Mouse (Mus musculus): ENCODE measurements at regions not wholly inside any gene's neighbourhood (a gene's known extent, or its start where the extent isn't known, plus 50 kb on each side); places are given as distances from the start of the nearest gene placed in this dataset.

GRCm38 (mm10) chr8:26795616-26796015, 181.5 kb upstream of the Zfp703 start:
- H3K4me2 ChIP-seq = no peak overlapping the region
- 80% methylated on average over 8 of the region's 8 CpGs for WGBS
- H3K4me3 ChIP-seq (replicated peaks) = no peak overlapping the region
- no peak overlapping the region for H3K27ac ChIP-seq
- no peaks in the 10 kb centered on the region for H3K36me3 ChIP-seq
- ATAC-seq (replicated peaks; ENCODE audit: low FRiP score) = no peak
- no peaks in the 10 kb centered on the region for H3K4me1 ChIP-seq
- no peaks in the 10 kb centered on the region for H3K9me3 ChIP-seq (replicated peaks)
- no peak overlapping the region for H3K9ac ChIP-seq
- H3K27me3 ChIP-seq = peaks cover 11% of the 10 kb centered on the region; the same call in 1 of the 2 replicates

DNA sequence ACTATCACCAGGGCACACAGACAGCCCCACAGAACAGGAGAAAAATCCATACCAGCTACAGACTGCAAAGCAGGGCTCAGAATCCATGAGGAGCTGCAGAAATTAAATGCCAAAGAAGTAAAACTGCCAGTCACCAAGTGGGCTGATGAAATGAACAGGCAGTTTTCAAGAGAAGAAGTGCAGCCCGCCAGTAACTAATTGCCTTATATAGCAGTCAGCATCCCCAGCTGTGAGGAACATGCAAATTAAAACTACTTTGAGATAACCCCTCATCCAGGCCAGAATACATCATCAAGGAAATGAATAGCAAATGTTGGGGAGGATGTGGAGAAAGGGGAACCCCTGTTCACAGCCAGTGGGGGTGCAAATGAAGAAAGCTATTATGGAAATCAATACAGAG, 177.3 kb upstream of the Zfp703 start:
- Histone ChIP-seq H3K4me3 (replicated peaks) (no peak overlapping the region), H3K9ac (no peak overlapping the region), H3K36me3 (no peaks in the 10 kb centered on the region), H3K4me1 (peaks cover 11% of the 10 kb centered on the region), H3K27ac (no peak overlapping the region), H3K9me3 (replicated peaks) (no peaks in the 10 kb centered on the region), H3K27me3 (peaks cover 33% of the 10 kb centered on the region), H3K4me2 (no peak overlapping the region)
- no peak for ATAC-seq (replicated peaks; ENCODE audit: low FRiP score)
- WGBS = 54% methylated on average over 1 of the region's 1 CpGs

- 55% methylated on average over 9 of the region's 9 CpGs for WGBS
- peaks cover 41% of the 10 kb centered on the region for H3K4me1 ChIP-seq
- H3K27ac ChIP-seq = no peak overlapping the region
- H3K36me3 ChIP-seq = no peaks in the 10 kb centered on the region
- H3K27me3 ChIP-seq = peaks cover 41% of the 10 kb centered on the region
- H3K4me3 ChIP-seq (replicated peaks) = no peak overlapping the region
- no peak overlapping the region for H3K9ac ChIP-seq
- ATAC-seq (replicated peaks; ENCODE audit: low FRiP score) = no peak
- H3K9me3 ChIP-seq (replicated peaks) = no peaks in the 10 kb centered on the region
- no peak overlapping the region for H3K4me2 ChIP-seq
These were observed 173.0 kb upstream of the Zfp703 start for GRCm38 (mm10) chr8:26804089-26804488.

DNA sequence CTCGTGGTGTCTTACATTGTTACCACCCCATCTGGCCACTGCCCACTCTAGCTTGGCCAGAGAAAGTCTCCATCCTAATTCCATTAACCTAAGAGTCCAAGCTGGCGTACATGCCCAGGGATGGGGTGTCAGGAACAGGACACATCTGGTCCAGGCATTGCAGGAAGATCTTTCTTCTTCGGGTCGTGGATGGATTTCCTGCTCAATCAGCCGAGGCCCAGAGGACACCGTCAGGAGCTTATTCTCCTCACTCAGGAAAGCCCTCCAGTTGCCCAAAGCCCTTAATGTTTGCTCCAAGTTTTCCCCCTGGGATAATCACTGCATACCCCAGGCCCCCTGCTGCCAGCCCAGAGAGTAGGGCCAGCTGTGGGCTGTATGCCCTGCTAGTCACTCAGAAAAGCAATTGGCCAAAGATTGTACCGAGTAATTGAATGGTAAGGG, 172.2 kb upstream of the Zfp703 start:
- H3K4me3 ChIP-seq (replicated peaks) = no peak overlapping the region
- H3K27me3 ChIP-seq = peaks cover 47% of the 10 kb centered on the region
- WGBS = 22% methylated on average over 7 of the region's 7 CpGs
- H3K4me1 ChIP-seq = peaks cover 46% of the 10 kb centered on the region
- ATAC-seq (replicated peaks; ENCODE audit: low FRiP score) = peak; percentile 10; the same call in 1 of the 2 replicates
- no peaks in the 10 kb centered on the region for H3K36me3 ChIP-seq
- H3K9me3 ChIP-seq (replicated peaks) = no peaks in the 10 kb centered on the region
- peak overlapping the region; percentile 26; the same call in 1 of the 2 replicates for H3K4me2 ChIP-seq
- H3K27ac ChIP-seq = peak overlapping the region; percentile 41; the same call in 1 of the 2 replicates
- H3K9ac ChIP-seq = no peak overlapping the region

DNA sequence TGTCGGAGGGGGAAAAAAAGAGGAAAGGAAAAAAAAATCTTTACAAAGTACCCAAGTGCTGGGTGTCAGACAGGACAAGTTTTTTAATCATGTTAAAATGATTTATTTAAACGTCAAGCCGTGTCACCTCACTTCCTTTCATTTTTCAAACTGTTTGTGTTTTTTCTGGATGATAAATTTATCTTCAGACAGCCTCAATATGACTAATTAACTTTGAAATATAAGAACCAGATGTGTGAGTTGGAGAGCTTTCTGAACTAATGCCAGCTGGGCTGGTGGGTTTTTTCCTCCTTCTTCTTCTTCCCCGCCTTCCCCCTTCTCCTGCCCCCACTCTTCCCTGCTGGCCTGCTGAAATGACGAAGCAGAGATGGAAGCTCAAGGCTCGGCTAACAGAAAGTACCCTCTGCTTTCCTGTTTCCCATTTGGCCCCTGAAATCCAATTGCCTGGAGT, 171.7 kb upstream of the Zfp703 start:
- H3K27me3 ChIP-seq = peaks cover 52% of the 10 kb centered on the region
- ATAC-seq (replicated peaks; ENCODE audit: low FRiP score) = 0 out of 2 replicates have a peak, but pooled peaks have one; percentile 38
- no peak overlapping the region for H3K4me3 ChIP-seq (replicated peaks)
- H3K4me1 ChIP-seq = peaks cover 46% of the 10 kb centered on the region
- no peaks in the 10 kb centered on the region for H3K36me3 ChIP-seq
- no peak overlapping the region for H3K9ac ChIP-seq
- WGBS = 11% methylated on average over 6 of the region's 6 CpGs
- H3K9me3 ChIP-seq (replicated peaks) = no peaks in the 10 kb centered on the region
- peak overlapping the region; percentile 26; the same call in 1 of the 2 replicates for H3K4me2 ChIP-seq
- H3K27ac ChIP-seq = peak overlapping the region; percentile 41; the same call in 1 of the 2 replicates

DNA sequence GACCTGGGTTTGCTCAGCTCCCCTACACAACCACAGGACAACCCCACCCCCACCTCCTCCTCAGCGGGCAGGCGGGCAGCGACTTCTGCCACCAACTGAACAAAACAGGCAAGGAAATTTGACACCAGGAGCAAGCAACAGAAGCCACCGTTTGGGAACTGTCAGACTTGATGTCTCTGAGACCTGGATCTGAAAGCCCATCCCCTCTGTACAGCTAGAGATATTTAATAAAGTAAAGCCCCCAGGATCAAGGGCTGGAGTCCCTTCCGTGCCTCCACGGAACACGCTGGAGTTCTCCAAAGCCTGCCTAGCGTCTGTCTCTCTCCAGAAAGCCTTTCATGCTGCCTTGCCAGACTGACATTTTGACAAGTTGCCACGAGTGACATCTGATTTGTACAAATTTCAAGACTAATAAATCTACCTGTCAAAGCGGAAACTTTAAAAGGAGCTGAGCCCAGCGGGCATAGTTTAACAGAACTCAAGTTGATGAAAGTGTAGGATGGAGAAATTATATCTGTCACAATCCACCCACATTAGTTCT, 168.9 kb upstream of the Zfp703 start:
- H3K4me2 ChIP-seq = peak overlapping the region; percentile 45

GRCm38 (mm10) chr8:26808771-26809170, 168.4 kb upstream of the Zfp703 start:
- no peak overlapping the region for H3K9ac ChIP-seq
- peaks cover 42% of the 10 kb centered on the region for H3K27me3 ChIP-seq
- peaks cover 45% of the 10 kb centered on the region for H3K4me1 ChIP-seq
- no peak for ATAC-seq (replicated peaks; ENCODE audit: low FRiP score)
- 11% methylated on average over 3 of the region's 3 CpGs for WGBS
- no peaks in the 10 kb centered on the region for H3K9me3 ChIP-seq (replicated peaks)
- no peak overlapping the region for H3K4me2 ChIP-seq
- no peak overlapping the region for H3K4me3 ChIP-seq (replicated peaks)
- no peak overlapping the region for H3K27ac ChIP-seq
- no peaks in the 10 kb centered on the region for H3K36me3 ChIP-seq

More for the DNA sequence above, 168.9 kb upstream of the Zfp703 start:
- H3K27me3 ChIP-seq = peaks cover 48% of the 10 kb centered on the region
- peaks cover 46% of the 10 kb centered on the region for H3K4me1 ChIP-seq
- H3K9ac ChIP-seq = 0 out of 2 replicates have a peak overlapping the region, but pooled peaks have one; percentile 26
- H3K9me3 ChIP-seq (replicated peaks) = no peaks in the 10 kb centered on the region
- no peak overlapping the region for H3K27ac ChIP-seq
- ATAC-seq (replicated peaks; ENCODE audit: low FRiP score) = no peak
- no peaks in the 10 kb centered on the region for H3K36me3 ChIP-seq
- WGBS = 10% methylated on average over 11 of the region's 11 CpGs
- no peak overlapping the region for H3K4me3 ChIP-seq (replicated peaks)

DNA sequence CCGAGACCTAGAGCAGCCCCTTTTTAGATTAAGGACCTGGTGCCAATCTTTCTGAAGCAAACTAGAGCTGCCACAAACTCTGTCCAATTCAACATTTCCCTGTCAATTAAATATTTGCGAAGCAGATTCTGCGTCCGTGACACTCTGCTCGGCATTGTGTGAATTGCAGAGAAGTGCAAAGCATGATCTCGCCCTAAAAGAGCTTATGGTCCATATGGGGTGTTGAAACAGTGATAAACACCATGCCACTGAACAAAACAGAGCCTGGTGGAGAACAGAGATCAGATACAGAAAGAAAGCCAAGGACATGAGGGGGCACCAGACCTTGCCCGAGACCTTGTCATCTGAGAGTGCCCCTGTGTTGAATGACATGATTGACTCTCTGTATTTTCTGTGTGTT, 167.2 kb upstream of the Zfp703 start:
- H3K36me3 ChIP-seq = no peaks in the 10 kb centered on the region
- no peak for ATAC-seq (replicated peaks; ENCODE audit: low FRiP score)
- no peak overlapping the region for H3K9ac ChIP-seq
- WGBS = 88% methylated on average over 7 of the region's 7 CpGs
- H3K4me2 ChIP-seq = no peak overlapping the region
- H3K27ac ChIP-seq = no peak overlapping the region
- H3K9me3 ChIP-seq (replicated peaks) = no peaks in the 10 kb centered on the region
- H3K4me3 ChIP-seq (replicated peaks) = no peak overlapping the region
- H3K4me1 ChIP-seq = peaks cover 33% of the 10 kb centered on the region
- H3K27me3 ChIP-seq = peaks cover 33% of the 10 kb centered on the region; the same call in 1 of the 2 replicates

DNA sequence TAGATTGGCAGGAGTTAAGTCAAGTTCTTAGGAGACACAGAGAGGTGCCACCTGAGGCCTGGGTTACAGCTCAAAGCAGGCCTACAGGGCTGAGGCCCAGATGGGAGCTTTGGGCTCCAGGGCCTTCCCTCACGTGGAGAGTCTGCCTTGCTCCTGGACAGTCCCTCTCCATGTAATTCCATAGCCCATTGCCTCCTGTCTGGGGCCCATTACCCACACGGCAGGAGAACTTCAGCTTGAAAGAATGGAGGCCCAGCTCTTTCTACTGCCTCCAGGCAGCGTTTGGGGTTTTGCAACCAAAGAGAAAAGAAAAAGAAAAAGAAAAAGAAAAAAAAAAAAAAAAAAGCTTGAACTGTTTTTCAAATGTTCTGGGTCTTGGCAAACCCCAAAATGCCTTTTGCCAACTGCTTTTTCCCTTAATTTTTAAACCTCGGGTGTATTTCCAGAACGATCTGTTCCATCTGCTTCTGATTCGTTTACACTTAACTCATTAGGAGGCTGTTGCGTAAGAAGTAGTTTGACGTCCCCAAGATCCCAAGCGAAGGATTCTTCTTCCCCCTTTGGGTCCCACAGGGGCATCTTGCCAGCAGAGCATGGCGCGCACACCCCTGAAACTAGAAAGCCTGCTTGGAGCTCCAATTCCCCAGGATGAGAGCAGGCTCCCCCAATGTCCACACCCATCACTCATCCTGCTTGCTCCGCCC, 165.4 kb upstream of the Zfp703 start:
- H3K4me3 ChIP-seq (replicated peaks) = no peak overlapping the region
- H3K4me1 ChIP-seq = peaks cover 24% of the 10 kb centered on the region
- peaks cover 36% of the 10 kb centered on the region for H3K27me3 ChIP-seq
- no peaks in the 10 kb centered on the region for H3K36me3 ChIP-seq
- no peak overlapping the region for H3K9ac ChIP-seq
- H3K9me3 ChIP-seq (replicated peaks) = no peaks in the 10 kb centered on the region
- no peak overlapping the region for H3K4me2 ChIP-seq
- 81% methylated on average over 12 of the region's 12 CpGs for WGBS
- no peak overlapping the region for H3K27ac ChIP-seq
- ATAC-seq (replicated peaks; ENCODE audit: low FRiP score) = no peak

DNA sequence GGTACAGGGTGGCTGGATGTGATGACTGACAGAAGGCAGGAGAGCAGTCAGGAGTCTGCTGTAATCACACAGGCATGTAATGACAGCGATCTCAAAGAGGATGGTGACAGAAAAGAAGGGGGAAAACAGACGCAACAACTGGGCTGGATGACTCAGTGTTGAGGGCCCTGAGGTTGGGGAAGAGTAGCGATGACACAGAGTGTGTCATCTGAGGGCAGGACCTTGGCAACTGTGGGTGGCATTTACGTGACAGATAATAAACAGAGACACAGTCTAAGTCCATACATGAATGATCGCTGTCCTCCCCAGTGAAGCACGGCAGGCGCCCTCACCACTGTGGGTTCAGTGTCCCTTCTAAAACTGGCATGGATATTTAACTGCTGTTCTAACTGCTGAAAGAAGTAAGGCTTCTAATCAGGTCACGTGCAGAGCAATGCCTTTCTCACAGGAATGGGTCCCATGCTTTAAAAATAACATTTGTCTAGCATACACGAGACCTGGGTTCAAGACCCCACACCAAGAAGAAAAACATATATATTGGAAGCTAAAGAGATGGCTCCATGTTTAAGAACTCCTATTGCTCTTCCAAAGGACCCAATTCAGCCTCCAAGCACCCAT, 163.8 kb upstream of the Zfp703 start:
- 55% methylated on average over 9 of the region's 9 CpGs for WGBS

DNA sequence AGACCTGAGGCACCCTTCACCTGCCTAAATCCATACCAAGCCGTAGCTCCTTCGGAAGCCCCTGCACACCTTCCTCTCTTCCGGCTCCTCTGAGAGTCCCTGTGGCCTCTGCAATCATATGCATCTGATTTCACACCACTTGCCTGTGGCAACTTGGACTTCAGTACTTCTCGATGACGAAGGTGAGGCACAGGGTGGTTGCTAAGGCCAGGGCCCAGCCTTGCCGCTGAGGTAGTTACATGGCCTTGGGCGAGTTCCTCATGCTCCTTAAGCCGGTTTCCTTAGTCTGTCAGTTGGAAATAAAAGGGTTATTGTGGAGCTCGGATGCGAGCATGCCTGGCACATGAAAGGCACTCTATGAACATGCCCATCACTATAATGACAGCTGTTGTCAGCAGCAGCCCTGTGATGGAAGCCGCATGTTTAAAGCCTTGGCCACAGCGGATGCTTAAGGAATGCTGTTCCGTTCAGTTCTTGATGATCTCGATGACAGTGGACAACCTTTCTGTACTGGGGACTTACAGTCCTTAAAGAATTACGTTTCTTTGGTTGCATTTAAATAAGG, 162.0 kb upstream of the Zfp703 start:
- H3K27ac ChIP-seq = no peak overlapping the region
- no peaks in the 10 kb centered on the region for H3K9me3 ChIP-seq (replicated peaks)
- no peak for ATAC-seq (replicated peaks; ENCODE audit: low FRiP score)
- H3K36me3 ChIP-seq = no peaks in the 10 kb centered on the region
- 78% methylated on average over 15 of the region's 15 CpGs for WGBS
- H3K4me2 ChIP-seq = no peak overlapping the region
- H3K9ac ChIP-seq = no peak overlapping the region
- H3K4me1 ChIP-seq = no peaks in the 10 kb centered on the region
- no peak overlapping the region for H3K4me3 ChIP-seq (replicated peaks)
- peaks cover 23% of the 10 kb centered on the region for H3K27me3 ChIP-seq

More for the DNA sequence above, 163.8 kb upstream of the Zfp703 start:
- H3K9ac ChIP-seq = no peak overlapping the region
- peaks cover 33% of the 10 kb centered on the region for H3K27me3 ChIP-seq
- H3K4me2 ChIP-seq = no peak overlapping the region
- no peaks in the 10 kb centered on the region for H3K36me3 ChIP-seq
- H3K4me1 ChIP-seq = peaks cover 11% of the 10 kb centered on the region
- H3K4me3 ChIP-seq (replicated peaks) = no peak overlapping the region
- no peaks in the 10 kb centered on the region for H3K9me3 ChIP-seq (replicated peaks)
- ATAC-seq (replicated peaks; ENCODE audit: low FRiP score) = no peak
- H3K27ac ChIP-seq = no peak overlapping the region

DNA sequence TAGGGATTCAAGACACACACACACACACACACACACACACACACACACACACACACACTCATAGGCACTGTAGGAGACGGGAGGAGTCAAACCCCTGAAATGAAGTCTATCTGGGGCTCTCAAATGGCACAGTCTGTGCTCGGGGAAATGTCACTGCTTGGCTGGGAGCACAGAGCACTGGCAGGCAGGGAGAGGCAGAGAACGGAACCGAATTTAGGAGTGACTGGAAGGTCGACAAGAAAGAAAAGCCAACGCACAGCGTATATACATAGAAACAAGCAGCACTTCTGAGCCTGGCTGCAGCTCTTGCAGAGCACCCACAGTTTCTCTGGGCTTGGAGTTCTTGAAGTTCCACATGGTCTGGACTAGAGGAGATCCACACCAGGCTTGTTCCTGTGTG, 160.1 kb upstream of the Zfp703 start:
- Histone ChIP-seq H3K27me3 (peaks cover 17% of the 10 kb centered on the region), H3K27ac (no peak overlapping the region), H3K4me1 (no peaks in the 10 kb centered on the region), H3K9ac (no peak overlapping the region), H3K36me3 (no peaks in the 10 kb centered on the region), H3K4me2 (no peak overlapping the region), H3K4me3 (replicated peaks) (no peak overlapping the region), H3K9me3 (replicated peaks) (no peaks in the 10 kb centered on the region)
- no peak for ATAC-seq (replicated peaks; ENCODE audit: low FRiP score)
- WGBS = 78% methylated on average over 7 of the region's 7 CpGs

All from kidney, embryonic 15.5 days (tissue).